Mouse (Mus musculus): ENCODE measurements around the gene Sp1. TPM values are rescaled to one million over a fixed set of nuclear protein-coding genes. Genes with fewer than 3 reads are reported as not detected.

The Sp1 gene
- total RNA-seq (2023): 100 to 1,000 TPM; 127 to 150 TPM

GRCm38 (mm10) chr15:102405489-102406195 lies at the start of gene Sp1:
Sp1 (plus strand) TSS chr15:102406143.

GRCm38 (mm10) chr15:102366733-102367344 lies 39.1 kb upstream of the Sp1 start, which contains the start of gene Sp7:
Sp7 (minus strand) TSS chr15:102367182.

DNA sequence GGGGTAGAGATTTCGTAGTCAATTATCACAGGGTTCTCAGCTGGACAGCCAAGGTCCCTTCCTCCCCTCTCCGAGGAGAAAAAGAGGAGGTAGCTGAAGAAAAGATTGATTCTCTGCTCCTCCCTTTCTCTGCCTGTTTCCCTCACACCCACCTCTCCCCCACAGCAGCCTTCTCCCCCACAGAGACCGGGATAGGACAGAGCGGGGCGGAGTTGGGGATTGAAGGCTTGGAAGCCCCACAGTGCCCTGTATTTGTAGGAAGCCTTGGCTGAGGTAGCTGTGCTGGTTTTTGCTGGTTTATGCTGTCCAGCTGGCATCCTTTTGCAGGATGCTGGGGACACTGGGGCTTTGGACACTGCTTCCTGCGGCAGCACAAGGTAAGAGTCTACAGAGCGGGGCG lies 39.2 kb downstream of the Sp1 start, which contains the start of gene Amhr2:
Gene Amhr2, plus strand, starts transcription at position 222 of the 400 bp plus-strand sequence.

GRCm38 (mm10) chr15:102458904-102459317 lies 53.0 kb downstream of the Sp1 start, which contains the start of gene Prr13:
Prr13 (plus strand) TSS chr15:102459028.

GRCm38 (mm10) chr15:102470183-102470604 lies 64.3 kb downstream of the Sp1 start, which contains the start of gene Pcbp2:
Pcbp2 (plus strand) TSS chr15:102470539.

Other genes with a start within 250 kb of the Sp1 start
- gene Zfp740, start 202.9 kb upstream of the Sp1 start, total RNA-seq (2023): 10 to 100 TPM; 78.9 to 84.1 TPM
- 10 to 100 TPM; 21.4 to 23.3 TPM for gene Csad, start 201.4 kb upstream of the Sp1 start, total RNA-seq (2023)
- 100 to 1,000 TPM; 191 to 291 TPM for gene Itgb7, start 174.2 kb upstream of the Sp1 start, total RNA-seq (2023)
- 10 to 100 TPM; 37.8 to 49.0 TPM for gene Rarg, start 148.6 kb upstream of the Sp1 start, total RNA-seq (2023)
- gene Gm9918, start 135.6 kb upstream of the Sp1 start, total RNA-seq (2023): not detected
- 10 to 100 TPM; 34.7 to 40.2 TPM for gene Mfsd5, start 126.7 kb upstream of the Sp1 start, total RNA-seq (2023)
- gene Espl1, start 109.9 kb upstream of the Sp1 start, total RNA-seq (2023): 10 to 100 TPM; 37.9 to 49.1 TPM
- gene Pfdn5, start 80.0 kb upstream of the Sp1 start, total RNA-seq (2023): 100 to 1,000 TPM; 270 to 271 TPM
- 10 to 100 TPM; 30.6 to 32.7 TPM for gene Myg1, start 74.4 kb upstream of the Sp1 start, total RNA-seq (2023)
- gene Aaas, start 55.4 kb upstream of the Sp1 start, total RNA-seq (2023): 10 to 100 TPM; 33.2 to 36.4 TPM
- not detected for gene Sp7, start 39.0 kb upstream of the Sp1 start, total RNA-seq (2023)
- gene Amhr2, start 39.2 kb downstream of the Sp1 start, total RNA-seq (2023): 1 to 10 TPM in 1 of 2 experiments, under 1 TPM in 1; 0.24 to 1.1 TPM
- gene Prr13, start 52.9 kb downstream of the Sp1 start, total RNA-seq (2023): 100 to 1,000 TPM; 364 to 378 TPM
- gene Pcbp2, start 64.4 kb downstream of the Sp1 start, total RNA-seq (2023): 100 to 1,000 TPM; 508 to 564 TPM
- gene Gm10337, start 97.6 kb downstream of the Sp1 start, total RNA-seq (2023): 1 to 10 TPM; 5.0 to 5.4 TPM
- under 1 TPM; 0.24 to 0.57 TPM for gene Map3k12, start 110.9 kb downstream of the Sp1 start, total RNA-seq (2023)
- 10 to 100 TPM; 16.7 to 17.9 TPM for gene Tarbp2, start 112.0 kb downstream of the Sp1 start, total RNA-seq (2023)
- gene Npff, start 118.8 kb downstream of the Sp1 start, total RNA-seq (2023): 1 to 10 TPM; 3.2 to 5.0 TPM
- gene Gm28047, start 218.9 kb downstream of the Sp1 start, total RNA-seq (2023): 1 to 10 TPM; 3.2 to 3.3 TPM
- gene Atf7, start 219.3 kb downstream of the Sp1 start, total RNA-seq (2023): 10 to 100 TPM; 68.0 to 77.2 TPM

Measured in neutrophil, adult 59 days (primary cell).